Mouse (Mus musculus) thymus, postnatal 36 days (tissue): ENCODE data around the gene Mpzl3.
A peak's percentile ranks its signal among the peaks of the same experiment; 100 is the strongest.

ENCODE experiments used
- DNase-seq, 2 experiments: peaks; one replicate each; pipeline ENCODE4 v3.0.0; 2022; ENCODE audit warnings: mixed read lengths in 2 of 2

Gene Mpzl3

GRCm38 (mm10) chr9:45046973-45047372 lies 8.0 kb upstream of the Mpzl3 start:
- no peak for DNase-seq

GRCm38 (mm10) chr9:45048511-45048910 lies 6.5 kb upstream of the Mpzl3 start:
- no peak for DNase-seq

GRCm38 (mm10) chr9:45049731-45050130 lies 5.3 kb upstream of the Mpzl3 start:
- no peak for DNase-seq

- DNase-seq = no peak
These were observed 4.7 kb upstream of the Mpzl3 start for GRCm38 (mm10) chr9:45050301-45050700.

GRCm38 (mm10) chr9:45058304-45058940 lies 3.4 kb downstream of the Mpzl3 start:
- DNase-seq = peak; percentile 29 to 45

- DNase-seq = no peak
These were observed 5.2 kb downstream of the Mpzl3 start for GRCm38 (mm10) chr9:45060151-45060550.

- DNase-seq = no peak
These were observed 7.7 kb downstream of the Mpzl3 start for GRCm38 (mm10) chr9:45062677-45063076.

- DNase-seq = no peak
These were observed 9.4 kb downstream of the Mpzl3 start for GRCm38 (mm10) chr9:45064421-45064820.

- DNase-seq = no peak
These were observed 11.7 kb downstream of the Mpzl3 start for GRCm38 (mm10) chr9:45066735-45067134.

GRCm38 (mm10) chr9:45071800-45072199 lies 16.8 kb downstream of the Mpzl3 start:
- no peak for DNase-seq

- DNase-seq = no peak
These were observed 22.9 kb downstream of the Mpzl3 start for GRCm38 (mm10) chr9:45077859-45078258.

GRCm38 (mm10) chr9:45079011-45079410 lies 24.0 kb downstream of the Mpzl3 start, which contains the start of gene Jaml:
Gene Jaml, plus strand, starts transcription at chr9:45079183.
- peak; percentile 51 to 61 for DNase-seq

- DNase-seq = no peak
These were observed 28.1 kb downstream of the Mpzl3 start for GRCm38 (mm10) chr9:45083132-45083531.

GRCm38 (mm10) chr9:45084556-45084955 lies 29.6 kb downstream of the Mpzl3 start:
- DNase-seq = no peak

- no peak for DNase-seq
These were observed 31.0 kb downstream of the Mpzl3 start for GRCm38 (mm10) chr9:45085741-45086690.

GRCm38 (mm10) chr9:45088040-45088439 lies 33.1 kb downstream of the Mpzl3 start:
- DNase-seq = no peak

- DNase-seq = no peak
These were observed 35.8 kb downstream of the Mpzl3 start for GRCm38 (mm10) chr9:45090811-45091210.

GRCm38 (mm10) chr9:45092641-45093040 lies 37.7 kb downstream of the Mpzl3 start:
- no peak for DNase-seq

GRCm38 (mm10) chr9:45095149-45095937 lies 40.4 kb downstream of the Mpzl3 start:
- no peak for DNase-seq

GRCm38 (mm10) chr9:45097877-45098276 lies 42.9 kb downstream of the Mpzl3 start:
- DNase-seq = no peak

GRCm38 (mm10) chr9:45098426-45098825 lies 43.4 kb downstream of the Mpzl3 start:
- DNase-seq = peak; percentile 57 to 71

GRCm38 (mm10) chr9:45102528-45102927 lies 47.5 kb downstream of the Mpzl3 start:
- no peak for DNase-seq
